Mouse (Mus musculus): ENCODE data around the gene Gm47996. TPM values are rescaled to one million over a fixed set of nuclear protein-coding genes. Genes with fewer than 3 reads are reported as not detected.
A peak's percentile ranks its signal among the peaks of the same experiment; 100 is the strongest.

Gm47996 gene
- polyA plus RNA-seq, 1 experiment, result 0.36 TPM

DNA sequence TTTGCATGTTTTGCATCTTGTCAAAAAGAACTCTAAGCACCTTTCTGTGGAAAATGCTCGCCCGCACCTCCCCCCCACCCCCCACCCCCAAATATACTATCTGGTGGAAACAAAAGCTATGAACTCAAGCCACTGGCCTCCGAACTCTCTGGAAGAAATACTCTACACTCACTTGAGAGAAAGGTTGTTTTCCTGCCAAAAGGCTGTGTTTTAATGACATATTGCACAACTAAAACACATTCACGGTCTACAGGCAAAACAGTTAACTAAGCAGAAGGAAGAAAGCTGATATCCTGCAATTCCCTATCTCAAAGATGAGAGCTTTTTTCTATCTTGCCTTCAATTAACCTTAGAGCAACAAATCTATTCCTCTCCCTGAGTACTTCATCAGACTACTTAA lies 33.4 kb downstream of the Gm47996 start:
- TF ChIP-seq GATA1 (IDR thresholded peaks at IDR 0.05; ENCODE audit: low read length), result no peak

GRCm38 (mm10) chr1:151244013-151244412 lies 34.1 kb downstream of the Gm47996 start:
- no peak for TF ChIP-seq GATA1 (IDR thresholded peaks at IDR 0.05; ENCODE audit: low read length)

DNA sequence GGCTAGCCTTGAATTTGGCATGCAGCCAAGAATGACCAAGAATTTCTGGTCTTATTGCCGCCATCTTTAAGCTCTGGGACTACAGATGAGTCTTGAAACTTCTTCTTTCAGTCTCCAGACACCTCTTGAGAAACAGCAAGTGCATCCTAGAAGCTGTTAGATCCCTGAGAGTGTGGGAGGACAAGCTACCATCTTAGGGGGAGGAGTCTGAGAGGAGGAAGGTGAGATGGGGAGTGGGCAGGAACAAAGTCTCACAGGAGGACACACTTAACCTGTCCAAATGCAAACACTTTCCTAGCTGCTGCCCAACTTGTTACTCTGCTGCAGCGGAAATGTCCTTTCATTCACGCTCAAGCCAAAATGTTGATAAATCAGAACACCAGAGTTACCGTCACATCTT lies 34.8 kb downstream of the Gm47996 start:
- no peak for TF ChIP-seq GATA1 (IDR thresholded peaks at IDR 0.05; ENCODE audit: low read length)

DNA sequence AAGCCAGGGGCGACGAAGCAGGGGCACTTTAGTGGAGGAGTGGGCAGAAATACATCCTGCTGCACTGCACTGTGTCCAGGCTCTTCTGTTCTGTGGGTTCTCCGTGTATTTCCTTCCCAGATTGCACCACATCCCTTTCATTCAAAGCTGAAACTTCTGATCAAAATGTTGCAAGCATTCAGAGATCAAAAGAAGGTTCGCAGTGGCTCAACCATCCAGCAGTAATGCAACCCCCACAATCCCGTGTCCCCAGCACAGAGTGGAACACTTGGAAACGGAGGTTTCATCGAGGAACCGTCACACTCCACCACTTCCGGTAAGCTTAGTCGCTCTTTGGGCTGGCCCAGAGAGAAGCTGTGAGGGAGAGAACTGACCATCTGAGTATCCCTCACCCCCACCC lies 35.2 kb downstream of the Gm47996 start:
- no peak for TF ChIP-seq GATA1 (IDR thresholded peaks at IDR 0.05; ENCODE audit: low read length)

DNA sequence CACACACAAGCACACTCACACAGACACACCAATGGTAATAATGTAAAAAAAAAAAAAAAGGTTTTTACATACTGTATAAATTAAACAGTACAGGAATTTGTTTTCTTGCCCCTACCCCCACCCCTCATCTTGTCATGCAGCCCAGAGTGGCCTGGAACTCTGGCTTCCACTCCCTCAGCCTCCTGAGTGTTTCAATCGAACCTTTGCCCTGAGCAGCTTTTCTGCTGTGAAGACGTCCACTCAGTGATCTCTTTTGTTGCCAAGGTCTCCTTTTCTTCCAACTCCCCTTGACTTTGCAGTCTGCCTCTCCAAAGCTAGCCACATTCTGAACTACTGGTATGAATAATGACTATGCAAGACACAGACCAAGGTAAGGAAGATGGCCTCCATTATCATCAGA lies 35.9 kb downstream of the Gm47996 start:
- TF ChIP-seq GATA1 (IDR thresholded peaks at IDR 0.05; ENCODE audit: low read length), result no peak

DNA sequence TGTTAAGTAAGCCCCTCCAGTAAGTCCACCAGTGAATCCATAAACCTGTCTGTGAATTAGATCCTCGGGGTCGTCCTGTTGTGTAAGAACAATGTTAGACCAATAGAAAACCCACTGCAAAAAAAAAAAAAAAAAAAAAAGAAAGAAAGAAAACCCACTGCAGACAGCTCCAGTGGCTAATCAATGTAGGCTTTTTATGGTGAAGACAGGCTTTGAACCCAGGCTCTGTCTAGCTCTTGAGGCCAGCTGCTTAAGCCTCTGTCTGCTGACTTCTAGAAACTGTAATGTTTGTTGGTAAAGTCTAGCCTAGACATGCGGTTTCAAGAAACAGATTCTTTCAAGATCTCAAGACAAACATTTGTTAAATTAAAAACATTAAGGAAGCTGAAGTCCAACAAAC lies 40.2 kb downstream of the Gm47996 start:
- no peak for TF ChIP-seq GATA1 (IDR thresholded peaks at IDR 0.05; ENCODE audit: low read length)

DNA sequence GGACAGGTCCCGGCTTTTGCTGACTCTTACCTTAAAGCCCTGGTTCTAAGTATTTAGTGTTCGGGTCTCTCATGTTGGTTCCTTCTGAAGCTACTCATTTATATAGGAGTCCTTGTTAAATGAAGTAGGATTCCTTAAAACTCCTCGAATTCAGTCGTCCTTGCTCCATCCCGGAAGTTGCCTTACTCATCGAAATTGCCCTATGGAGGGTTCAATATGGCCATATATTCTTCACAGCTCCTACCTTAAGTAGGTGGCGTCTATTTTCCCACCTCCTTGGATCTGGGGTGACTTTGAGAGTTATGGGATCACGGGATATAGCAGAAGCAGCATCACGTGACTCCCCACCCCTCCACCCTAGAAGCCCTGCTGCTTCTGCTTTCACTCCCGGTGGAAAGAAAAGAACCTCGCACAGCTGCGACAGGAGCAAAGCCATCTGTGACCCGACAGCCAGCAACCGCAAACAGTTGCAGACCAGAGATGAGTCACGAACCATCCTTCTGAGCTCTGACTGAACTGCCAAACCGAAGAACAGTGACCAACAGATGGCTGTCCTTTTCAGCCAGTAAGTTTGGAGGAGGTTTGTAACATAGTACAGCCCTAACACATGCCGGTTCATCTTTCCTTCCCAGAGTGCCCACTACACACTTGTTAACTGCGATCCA lies 40.7 kb downstream of the Gm47996 start:
- TF ChIP-seq GATA1 (IDR thresholded peaks at IDR 0.05; ENCODE audit: low read length), result no peak

DNA sequence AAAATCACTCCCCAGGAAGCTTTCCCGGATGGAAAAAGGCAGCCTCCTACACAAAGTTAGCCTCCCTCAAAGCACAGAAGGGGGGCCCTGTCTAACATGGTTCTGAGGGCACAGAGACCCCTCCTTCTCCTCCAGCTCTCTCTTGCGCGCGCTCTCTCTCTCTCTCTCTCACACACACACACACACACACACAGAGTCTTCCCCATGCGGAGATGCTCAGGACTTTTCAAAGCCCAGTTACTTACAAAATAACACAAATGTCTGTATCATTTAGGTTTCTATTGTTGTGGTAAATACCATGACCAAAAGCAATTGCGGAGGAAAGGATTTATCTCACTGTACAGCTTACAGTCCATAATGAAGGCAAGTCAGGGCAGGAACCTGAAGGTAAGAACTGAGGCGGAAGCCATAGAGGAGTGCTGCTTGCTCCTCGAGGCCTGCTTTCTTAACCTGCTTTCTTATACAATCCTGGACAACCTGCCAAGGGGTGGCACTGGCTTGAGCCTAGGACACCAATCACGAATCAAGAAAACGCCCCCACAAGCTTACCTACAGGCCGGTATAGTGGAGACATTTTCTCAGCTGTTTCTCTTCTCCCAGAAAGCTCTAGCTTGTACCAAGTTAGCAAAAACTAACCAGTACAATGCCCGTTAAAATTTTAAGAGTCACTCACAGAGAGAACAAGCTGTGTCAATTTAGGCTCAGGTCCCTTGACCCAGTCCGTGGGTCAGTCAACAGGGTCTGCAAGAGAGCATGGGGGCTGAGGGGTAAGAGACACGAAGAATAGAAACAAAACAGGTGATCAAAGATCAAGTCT lies 41.5 kb downstream of the Gm47996 start:
- TF ChIP-seq GATA1 (IDR thresholded peaks at IDR 0.05; ENCODE audit: low read length), result no peak

DNA sequence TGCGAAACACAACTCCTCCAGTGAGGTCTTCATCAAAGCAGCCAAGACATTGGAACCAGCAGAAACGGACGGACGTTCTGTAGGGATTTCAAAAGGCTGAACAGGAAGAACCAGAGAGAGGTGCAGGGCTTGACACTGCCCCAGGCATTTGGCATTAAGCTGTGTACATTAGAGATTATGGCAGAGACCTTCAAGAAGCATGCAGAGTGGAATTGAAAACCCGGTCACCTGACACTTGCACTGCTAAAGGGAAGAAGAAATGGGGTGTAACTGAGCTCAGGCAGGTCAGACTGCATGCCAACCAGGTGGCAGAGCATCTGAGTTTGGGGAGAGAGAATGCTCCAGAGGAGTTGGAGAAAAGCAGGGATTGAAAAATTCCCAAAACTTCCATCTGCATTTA lies 45.5 kb downstream of the Gm47996 start:
- no peak for TF ChIP-seq GATA1 (IDR thresholded peaks at IDR 0.05; ENCODE audit: low read length)

DNA sequence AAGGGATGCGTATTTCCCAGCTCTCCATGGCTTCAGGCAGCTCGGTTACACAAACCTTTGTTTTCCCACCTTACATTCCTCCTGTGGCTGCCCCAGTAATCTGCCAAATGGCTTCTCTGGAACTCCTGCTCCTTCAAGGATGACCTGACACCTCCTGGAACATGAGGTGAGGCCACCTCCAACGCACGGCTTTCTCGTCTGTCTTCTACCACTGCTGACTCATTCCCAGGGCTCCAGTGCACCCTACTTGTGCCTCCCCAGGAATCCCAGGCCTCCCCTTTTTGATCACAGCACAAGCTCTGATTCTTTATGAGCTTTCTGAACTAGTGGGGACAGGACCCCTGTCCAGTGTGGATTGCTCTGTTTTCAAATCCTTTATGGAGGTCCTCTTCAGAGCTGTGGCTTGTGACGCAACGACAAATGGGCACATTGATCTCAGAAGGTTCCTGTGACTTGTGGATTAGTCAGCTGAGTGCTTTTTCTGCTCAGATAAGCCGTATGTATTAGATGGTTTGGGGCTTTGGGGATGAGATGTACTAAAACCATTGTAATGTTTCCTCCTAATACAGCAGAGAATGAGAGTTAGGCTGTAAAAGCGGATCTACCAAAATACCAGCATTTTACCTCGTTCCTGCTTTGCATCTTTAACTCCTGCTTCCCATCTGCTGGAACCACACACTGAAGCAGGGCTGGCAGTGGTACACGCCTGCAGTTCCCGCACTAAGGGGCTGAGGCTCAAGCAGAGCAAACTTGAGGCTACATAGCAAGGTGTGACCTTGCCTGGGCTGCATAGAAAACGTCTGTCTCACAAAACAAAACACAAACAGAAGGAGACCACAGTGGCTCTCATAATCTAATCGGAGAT lies 48.4 kb downstream of the Gm47996 start:
- peak; percentile 24 for TF ChIP-seq GATA1 (IDR thresholded peaks at IDR 0.05; ENCODE audit: low read length)

- no peak for TF ChIP-seq GATA1 (IDR thresholded peaks at IDR 0.05; ENCODE audit: low read length)
Observed at GRCm38 (mm10) chr1:151259061-151259460, 49.1 kb downstream of the Gm47996 start.

Other genes with a start within 250 kb of the Gm47996 start
- gene Hmcn1, start 216.7 kb upstream of the Gm47996 start, polyA plus RNA-seq (2012), result not detected in 2 replicates
- gene Gm47985, start 27.6 kb upstream of the Gm47996 start, polyA plus RNA-seq (2012), result 0.32 and 0.96 TPM in 2 replicates
- 0.10 and 0.59 TPM in 2 replicates for gene Gm8947, start 17.8 kb upstream of the Gm47996 start, polyA plus RNA-seq (2012)
- gene Gm47995, start 11.7 kb upstream of the Gm47996 start, polyA plus RNA-seq (2012), result 2.7 and 3.0 TPM in 2 replicates
- gene 3110040M04Rik, start 6.0 kb upstream of the Gm47996 start, polyA plus RNA-seq (2012), result 0.98 and 1.1 TPM in 2 replicates
- gene Ivns1abp, start 134.3 kb downstream of the Gm47996 start, polyA plus RNA-seq (2012), result 126 and 153 TPM in 2 replicates
- gene Swt1, start 218.3 kb downstream of the Gm47996 start, polyA plus RNA-seq (2012), result 0.49 and 0.78 TPM in 2 replicates
- gene Trmt1l, start 218.4 kb downstream of the Gm47996 start, polyA plus RNA-seq (2012), result 29.8 and 31.2 TPM in 2 replicates